Mouse (Mus musculus) lung, embryonic 14.5 days (tissue): ENCODE measurements at regions not wholly inside any gene's neighbourhood (a gene's known extent, or its start where the extent isn't known, plus 50 kb on each side); places are given as distances from the start of the nearest gene placed in this dataset.

Experiments
- ATAC-seq: fragments of 200-750 bp; cut with Nextera tagmentation; 2 replicates; pipeline ENCODE4 v1.8.0; 2017; ENCODE audit warnings: mild to moderate bottlenecking, moderate TSS enrichment, moderate library complexity; ENCODE audit not compliant: insufficient read depth
- DNase-seq: peaks from one replicate; pipeline ENCODE4 v3.0.0-alpha.2; 2015
- H3K27ac ChIP-seq: fragments of 300-500 bp; sonication (generic); 2 replicates; pipeline ENCODE4 v1.5.1; 2014; ENCODE audit warnings: low read depth, mild to moderate bottlenecking, moderate library complexity
- H3K27me3 ChIP-seq: fragments of 300-500 bp; sonication (generic); 2 replicates; pipeline ENCODE4 v1.6.1; 2014; ENCODE audit warnings: low read length, control low read depth; ENCODE audit not compliant: insufficient read depth
- H3K36me3 ChIP-seq: fragments of 300-500 bp; sonication (generic); 2 replicates; pipeline ENCODE4 v1.6.1; 2014; ENCODE audit warnings: control low read depth; ENCODE audit not compliant: insufficient read depth
- H3K4me1 ChIP-seq: fragments of 300-500 bp; sonication (generic); 2 replicates; pipeline ENCODE4 v1.6.1; 2014; ENCODE audit warnings: antibody characterized with exemption, control low read depth; ENCODE audit not compliant: insufficient read depth
- H3K4me2 ChIP-seq: fragments of 300-500 bp; sonication (generic); 2 replicates; pipeline ENCODE4 v1.6.1; 2014; ENCODE audit warnings: mild to moderate bottlenecking
- H3K4me3 ChIP-seq: fragments of 300-500 bp; sonication (generic); 2 replicates; pipeline ENCODE4 v1.5.1; 2014; ENCODE audit warnings: low read depth, low read length
- H3K9ac ChIP-seq: fragments of 300-500 bp; sonication (generic); 2 replicates; pipeline ENCODE4 v1.6.1; 2014
- H3K9me3 ChIP-seq: fragments of 300-500 bp; sonication (generic); 2 replicates; pipeline ENCODE4 v1.6.1; 2016; ENCODE audit warnings: low read depth, low read length, control low read depth
- CTCF ChIP-seq: IDR thresholded peaks from 2 replicates; pipeline ENCODE4 v1.5.1; 2016; ENCODE audit warnings: antibody characterized with exemption, low read depth
- WGBS: fragments of 180-500 bp; shearing (Covaris S2); extraction: QIAGEN DNeasy Blood & Tissue Kit; methylation state at CpG from one replicate; pipeline ENCODE4 v1.1.7; 2014; 5-methylcytosine and 5-hydroxymethylcytosine counted together

GRCm38 (mm10) chr8:26509254-26509653, 389.9 kb downstream of the Gm45692 start:
- ATAC-seq (no peak), DNase-seq (no peak)
- WGBS, result 54% methylated on average over 3 of the region's 3 CpGs
- no peak overlapping the region for H3K4me3 ChIP-seq
- H3K9ac ChIP-seq, result no peak overlapping the region
- no peaks in the 10 kb centered on the region for H3K36me3 ChIP-seq
- peaks cover 12% of the 10 kb centered on the region; the same call in 1 of the 2 replicates for H3K27me3 ChIP-seq
- no peak for TF ChIP-seq CTCF
- no peak overlapping the region for H3K27ac ChIP-seq
- H3K4me2 ChIP-seq, result no peak overlapping the region
- H3K4me1 ChIP-seq, result no peaks in the 10 kb centered on the region
- H3K9me3 ChIP-seq, result no peaks in the 10 kb centered on the region

GRCm38 (mm10) chr8:26513001-26513400, 393.7 kb downstream of the Gm45692 start:
- 78% methylated on average over 7 of the region's 7 CpGs for WGBS
- H3K4me1 ChIP-seq, result no peaks in the 10 kb centered on the region
- H3K9me3 ChIP-seq, result no peaks in the 10 kb centered on the region
- no peak for DNase-seq
- no peaks in the 10 kb centered on the region for H3K36me3 ChIP-seq
- H3K27ac ChIP-seq, result no peak overlapping the region
- no peak overlapping the region for H3K9ac ChIP-seq
- H3K27me3 ChIP-seq, result peaks cover 12% of the 10 kb centered on the region; the same call in 1 of the 2 replicates
- ATAC-seq, result no peak
- TF ChIP-seq CTCF, result no peak
- H3K4me3 ChIP-seq, result no peak overlapping the region
- no peak overlapping the region for H3K4me2 ChIP-seq

DNA sequence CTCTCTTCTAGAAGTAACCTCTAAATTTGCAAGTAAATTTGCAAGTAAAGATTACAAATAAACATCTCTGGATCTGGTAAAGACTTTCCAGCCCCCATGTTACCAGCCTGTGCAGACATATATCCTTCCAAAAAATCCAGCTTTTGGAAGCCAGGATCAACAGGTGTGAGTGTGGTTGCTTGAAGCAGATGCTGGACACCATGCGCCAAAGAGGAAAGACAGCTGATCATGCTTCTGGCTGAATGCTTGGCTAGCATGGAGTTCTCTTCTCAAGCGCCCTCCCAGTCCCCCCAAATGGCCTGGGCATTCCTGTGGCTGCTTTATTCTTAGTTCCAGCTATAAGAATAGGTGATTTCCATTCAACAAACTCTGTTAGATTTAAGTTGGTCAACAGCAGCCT, 404.9 kb downstream of the Gm45692 start:
- 85% methylated on average over 2 of the region's 2 CpGs for whole genome bisulfite sequencing
- no peak for DNase-seq

DNA sequence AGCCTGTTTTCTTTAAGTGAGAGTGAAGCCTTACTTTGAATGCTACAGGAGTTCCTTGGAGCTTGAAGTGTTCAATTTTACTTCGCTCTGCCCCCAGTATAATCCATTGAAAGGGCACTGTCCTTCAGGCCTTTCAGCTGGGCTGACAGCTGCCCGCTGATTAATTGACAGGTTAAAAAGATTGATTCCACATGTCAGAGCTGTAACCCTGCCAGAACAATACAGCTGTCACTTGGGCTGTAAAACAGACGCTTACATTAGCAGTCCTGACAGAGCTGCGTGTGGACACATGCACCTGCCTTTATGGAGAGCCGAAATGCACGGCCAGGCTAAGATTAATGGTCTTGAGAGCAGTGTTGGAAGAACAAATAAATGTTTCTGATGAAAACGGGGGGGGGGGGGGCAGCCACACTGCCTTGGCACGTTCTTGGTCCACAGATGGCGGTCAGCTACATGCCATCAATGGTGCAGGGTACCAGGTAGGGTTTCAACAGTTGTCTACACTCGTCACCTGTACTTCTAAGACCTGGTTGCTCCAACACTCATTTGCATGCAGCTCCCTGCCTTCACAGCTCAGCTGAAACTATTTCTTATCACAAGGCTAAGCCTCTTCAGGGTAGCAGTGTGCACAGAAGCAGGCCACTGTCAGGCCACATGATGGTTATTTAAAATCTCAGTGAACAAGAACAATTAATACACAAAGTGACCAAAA, 407.3 kb downstream of the Gm45692 start:
- Histone ChIP-seq H3K9me3 (no peaks in the 10 kb centered on the region), H3K36me3 (no peaks in the 10 kb centered on the region), H3K27ac (no peak overlapping the region), H3K9ac (no peak overlapping the region), H3K4me2 (no peak overlapping the region), H3K4me3 (no peak overlapping the region), H3K27me3 (no peaks in the 10 kb centered on the region), H3K4me1 (no peaks in the 10 kb centered on the region)
- no peak for TF ChIP-seq CTCF
- no peak for ATAC-seq
- 15% methylated on average over 10 of the region's 10 CpGs for WGBS
- no peak for DNase-seq

More for the DNA sequence above, 404.9 kb downstream of the Gm45692 start:
- ATAC-seq, result no peak
- Histone ChIP-seq H3K9ac (no peak overlapping the region), H3K4me3 (no peak overlapping the region), H3K4me1 (no peaks in the 10 kb centered on the region), H3K4me2 (no peak overlapping the region), H3K27ac (no peak overlapping the region), H3K9me3 (no peaks in the 10 kb centered on the region), H3K27me3 (no peaks in the 10 kb centered on the region), H3K36me3 (no peaks in the 10 kb centered on the region)
- TF ChIP-seq CTCF, result no peak

DNA sequence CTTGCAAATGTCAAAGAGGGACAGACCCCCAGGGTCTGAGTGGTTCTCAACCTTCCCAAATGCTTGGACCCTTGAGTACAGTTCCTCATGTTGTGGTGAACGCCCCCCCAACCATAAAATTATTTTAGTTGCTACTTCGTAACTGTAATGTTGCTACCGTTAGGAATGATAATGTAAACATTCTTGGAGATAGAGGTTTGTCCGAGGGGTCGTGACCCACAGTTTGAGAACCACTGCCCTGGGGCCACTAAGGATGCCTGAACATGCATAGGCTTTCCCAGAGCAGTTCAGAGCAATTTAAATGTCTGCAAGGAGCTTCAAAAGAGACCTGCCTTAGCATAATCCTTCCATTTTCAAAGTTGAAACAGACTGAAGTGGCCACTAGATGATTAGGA, 407.8 kb downstream of the Gm45692 start:
- H3K4me2 ChIP-seq, result no peak overlapping the region
- H3K9me3 ChIP-seq, result no peaks in the 10 kb centered on the region
- no peaks in the 10 kb centered on the region for H3K36me3 ChIP-seq
- DNase-seq (no peak), ATAC-seq (no peak)
- H3K9ac ChIP-seq, result no peak overlapping the region
- no peaks in the 10 kb centered on the region for H3K27me3 ChIP-seq
- TF ChIP-seq CTCF, result no peak
- no peaks in the 10 kb centered on the region for H3K4me1 ChIP-seq
- no peak overlapping the region for H3K4me3 ChIP-seq
- WGBS, result 37% methylated on average over 5 of the region's 5 CpGs
- no peak overlapping the region for H3K27ac ChIP-seq

DNA sequence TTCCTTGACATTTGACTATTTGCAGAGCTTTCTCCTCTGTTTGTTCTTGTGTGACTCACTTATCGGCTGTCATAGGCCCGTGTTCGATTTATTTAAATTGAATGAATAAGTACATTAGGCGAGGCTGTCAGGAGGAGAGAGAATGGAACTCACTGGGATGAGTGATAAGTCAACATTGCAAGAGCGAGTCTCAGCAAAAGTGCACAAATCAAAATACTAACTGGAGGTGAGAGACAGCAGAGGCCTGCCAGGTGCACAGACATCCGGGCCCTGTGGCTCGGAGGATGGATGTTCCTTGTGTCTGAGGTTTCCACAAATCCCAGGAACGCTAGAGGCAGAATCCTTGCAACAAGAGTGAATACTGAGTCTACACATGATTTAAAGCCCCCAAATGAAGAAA, 410.6 kb downstream of the Gm45692 start:
- no peak overlapping the region for H3K9ac ChIP-seq
- TF ChIP-seq CTCF, result no peak
- 36% methylated on average over 8 of the region's 8 CpGs for WGBS
- no peak for ATAC-seq
- H3K9me3 ChIP-seq, result no peaks in the 10 kb centered on the region
- DNase-seq, result no peak
- H3K4me3 ChIP-seq, result no peak overlapping the region
- H3K27ac ChIP-seq, result no peak overlapping the region
- H3K4me1 ChIP-seq, result no peaks in the 10 kb centered on the region
- H3K4me2 ChIP-seq, result no peak overlapping the region
- H3K27me3 ChIP-seq, result no peaks in the 10 kb centered on the region
- H3K36me3 ChIP-seq, result no peaks in the 10 kb centered on the region

DNA sequence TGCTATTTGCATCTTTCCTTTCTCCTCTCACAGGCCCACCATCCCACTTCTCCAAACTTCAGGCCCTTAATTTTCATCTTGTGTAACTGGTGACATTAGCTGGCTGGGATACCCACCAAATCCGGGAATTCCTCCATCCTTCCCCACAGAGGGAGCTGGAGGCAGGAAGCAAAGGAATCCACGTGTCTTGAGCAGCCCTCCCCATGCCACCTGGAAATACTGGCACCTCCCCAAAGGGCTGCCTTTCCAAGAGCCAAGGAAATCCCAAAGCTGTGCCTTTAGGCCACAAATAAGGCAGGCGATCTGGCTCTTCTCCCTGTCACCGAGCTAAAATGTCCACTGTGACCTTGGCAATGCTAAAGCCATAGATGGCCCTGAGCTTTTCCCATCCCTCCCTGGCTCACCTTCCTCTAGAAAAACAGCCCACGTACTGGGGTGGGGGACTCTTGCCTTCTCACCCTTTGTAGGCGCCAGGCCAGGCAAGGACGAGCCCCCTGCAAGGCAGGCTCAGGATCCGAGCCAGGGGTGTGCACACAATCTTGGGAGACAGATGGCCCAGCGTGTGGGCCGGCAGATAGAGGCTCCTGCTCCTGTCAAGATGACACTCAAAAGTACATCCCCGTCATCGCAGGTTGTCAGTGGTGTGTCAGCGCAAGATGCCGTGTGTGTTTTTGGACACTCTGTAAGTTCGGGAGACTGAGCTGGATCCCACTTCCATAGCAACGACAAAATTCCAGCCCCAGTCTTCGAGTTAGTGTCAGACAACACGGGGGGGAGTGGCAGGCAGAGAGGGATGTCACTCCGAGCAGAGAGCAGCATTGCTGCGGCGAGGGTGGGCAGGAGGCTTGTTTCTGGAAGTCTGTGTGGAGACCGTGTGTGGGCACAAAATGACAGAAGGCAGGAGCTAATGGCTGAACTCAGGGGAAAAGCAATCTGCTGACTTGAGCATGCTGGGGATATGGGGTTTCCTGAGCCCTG, 414.4 kb downstream of the Gm45692 start:
- Histone ChIP-seq H3K4me3 (no peak overlapping the region), H3K27ac (no peak overlapping the region), H3K4me2 (no peak overlapping the region), H3K9ac (no peak overlapping the region), H3K36me3 (no peaks in the 10 kb centered on the region), H3K27me3 (no peaks in the 10 kb centered on the region), H3K4me1 (no peaks in the 10 kb centered on the region), H3K9me3 (no peaks in the 10 kb centered on the region)
- WGBS, result 36% methylated on average over 22 of the region's 22 CpGs
- peak; percentile 3 for DNase-seq
- ATAC-seq, result no peak
- no peak for TF ChIP-seq CTCF
